Mouse (Mus musculus) B cell, adult 62 days (primary cell): ENCODE results near the gene Dync1li1. TPM values are rescaled to one million over a fixed set of nuclear protein-coding genes. Genes with fewer than 3 reads are reported as not detected.

Experiments
- total RNA-seq: library from RNA; stranded (reverse); gene quantifications from 4 replicates; pipeline ENCODE4 v1.2.4, GENCODE M21; 2023

Dync1li1 gene
- total RNA-seq = 41.3 to 46.6 TPM (median 44.9 TPM) in 4 replicates

DNA sequence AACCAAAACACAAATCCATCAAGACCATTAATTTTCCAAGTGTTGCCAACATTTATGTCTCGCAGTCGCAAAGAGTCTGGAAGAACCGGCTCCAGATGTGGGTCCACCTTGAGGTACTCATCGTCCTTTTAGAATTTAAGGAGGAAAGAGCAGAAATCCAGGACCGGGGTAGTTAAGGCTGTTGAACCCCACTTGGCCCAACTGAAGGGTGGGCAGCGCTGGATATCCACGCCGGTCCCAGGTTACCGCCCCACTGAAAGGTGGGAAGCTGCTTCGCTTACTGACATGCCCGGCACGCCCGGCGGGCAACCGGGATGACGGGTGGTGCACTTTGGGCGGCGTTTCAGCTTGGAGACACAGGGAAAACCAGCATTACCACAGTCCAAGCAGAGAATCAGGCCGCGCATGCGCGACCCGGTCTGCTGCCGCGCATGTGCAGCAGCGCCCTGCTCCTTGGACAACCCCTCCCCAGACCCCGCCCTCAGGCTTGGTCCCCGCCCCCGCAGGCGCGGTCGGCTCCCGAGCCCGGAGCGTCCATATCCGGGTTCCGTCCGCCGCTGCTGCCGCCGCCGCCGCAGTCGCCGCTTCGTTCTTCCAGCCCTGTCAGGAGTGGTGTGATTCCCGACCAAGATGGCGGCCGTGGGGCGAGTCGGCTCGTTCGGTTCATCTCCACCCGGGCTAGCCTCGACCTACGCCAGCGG is at the start of gene Dync1li1:
Gene Dync1li1, plus strand, starts transcription at position 539 of the 701 bp plus-strand sequence.

DNA sequence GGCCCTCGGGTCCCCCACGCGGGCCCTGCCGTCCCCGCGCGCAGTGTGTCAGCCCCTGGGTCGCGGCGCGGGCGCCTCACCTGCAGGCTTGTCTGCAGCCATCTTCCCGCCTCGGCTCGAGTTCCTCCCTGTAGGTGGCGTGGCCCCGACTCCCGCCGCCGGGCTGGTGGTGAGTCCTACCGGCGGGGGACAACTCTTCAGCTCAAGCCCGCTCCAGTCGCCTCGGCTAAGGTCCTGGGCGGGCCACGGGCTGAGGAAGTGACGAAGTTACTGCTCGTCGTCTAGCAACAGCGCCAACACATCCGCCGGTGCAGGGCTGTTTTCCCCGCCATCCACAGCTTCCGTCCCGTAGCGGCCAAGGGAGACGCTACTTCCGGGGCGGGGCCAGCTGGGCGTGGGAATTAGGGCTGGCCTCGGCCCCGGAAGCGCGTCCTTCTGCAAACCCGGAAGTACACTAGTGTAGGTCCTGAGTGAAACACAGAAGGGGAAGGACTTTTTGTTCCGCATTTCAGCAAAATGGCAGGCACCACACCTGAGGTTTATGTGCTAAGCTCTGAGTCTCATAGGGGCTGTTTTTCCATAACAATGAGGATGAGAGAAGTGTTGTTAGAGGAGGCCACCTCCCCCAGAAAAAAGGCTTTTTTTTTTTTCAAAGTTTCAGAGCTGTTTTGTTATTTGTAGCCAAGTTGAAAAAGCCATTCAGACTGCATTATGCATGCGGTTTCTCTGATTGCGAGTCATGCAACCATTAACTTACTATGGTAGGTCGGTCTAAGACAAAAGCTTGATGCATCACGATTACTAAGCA is 48.5 kb upstream of the Dync1li1 start, which contains the start of gene Cnot10:
Gene Cnot10, minus strand, starts transcription at position 346 of the 808 bp plus-strand sequence.

DNA sequence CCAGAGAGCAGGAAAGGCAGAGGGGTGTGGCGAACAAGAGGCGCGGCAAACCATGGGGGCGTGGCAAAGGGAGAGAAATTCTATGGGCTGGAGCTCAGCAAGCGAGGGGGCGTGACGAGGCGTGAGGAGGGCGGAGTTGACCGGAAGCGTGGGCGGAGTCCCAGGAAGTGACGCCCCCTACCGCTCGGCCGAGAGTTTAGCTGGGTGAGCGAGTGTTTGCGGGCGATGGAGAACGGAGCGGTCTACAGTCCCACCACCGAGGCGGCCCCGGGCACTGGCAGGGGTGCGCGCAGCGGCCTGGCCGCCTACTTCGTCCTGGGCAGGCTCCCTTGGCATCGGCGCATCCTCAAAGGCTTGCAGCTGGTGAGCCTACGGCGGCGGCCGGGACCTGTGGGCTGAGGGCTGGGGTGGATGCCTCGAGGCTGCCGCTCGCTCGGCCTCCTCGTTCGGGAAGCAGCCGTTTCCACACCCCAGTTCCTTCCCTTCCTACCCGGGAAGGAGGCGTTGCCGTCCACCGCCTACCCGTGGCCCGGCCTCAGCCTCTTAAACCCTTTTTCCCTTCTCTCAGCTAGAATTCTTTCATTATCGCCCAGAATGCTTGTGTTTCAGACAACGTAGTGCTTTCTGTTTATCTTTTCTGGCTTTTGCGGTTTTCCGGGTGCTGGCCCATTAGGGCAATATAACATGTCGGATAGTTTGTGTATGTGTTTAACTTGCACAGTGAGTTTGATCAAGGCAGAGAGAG is 42.6 kb downstream of the Dync1li1 start, which contains the start of gene Cmtm6:
Gene Cmtm6, plus strand, starts transcription at position 106 of the 745 bp plus-strand sequence.

Other genes with a start within 250 kb of the Dync1li1 start
- not detected in 4 replicates for gene Ccr4, start 183.9 kb upstream of the Dync1li1 start, total RNA-seq
- gene C130032M10Rik, start 173.1 kb upstream of the Dync1li1 start, total RNA-seq = not detected in 4 replicates
- not detected in 4 replicates for gene Trim71, start 124.4 kb upstream of the Dync1li1 start, total RNA-seq
- 74.9 to 79.2 TPM (median 76.8 TPM) in 4 replicates for gene Cnot10, start 48.6 kb upstream of the Dync1li1 start, total RNA-seq
- gene Cmtm6, start 42.3 kb downstream of the Dync1li1 start, total RNA-seq = 91.0 to 99.5 TPM (median 95.7 TPM) in 4 replicates
- gene Cmtm7, start 93.1 kb downstream of the Dync1li1 start, total RNA-seq = 140 to 150 TPM (median 147 TPM) in 4 replicates
- gene Cmtm8, start 155.4 kb downstream of the Dync1li1 start, total RNA-seq = 0.76 to 2.3 TPM (median 1.2 TPM) in 4 replicates
- gene Gpd1l, start 245.2 kb downstream of the Dync1li1 start, total RNA-seq = 57.5 to 67.6 TPM (median 64.0 TPM) in 4 replicates